Mouse (Mus musculus): ENCODE results near the gene Prss40.
"Not testable (repeated sequence)": the region's sequence is repeated elsewhere in the genome, so short reads cannot be mapped to it uniquely, and the experiment has no call there.

Prss40 gene

DNA sequence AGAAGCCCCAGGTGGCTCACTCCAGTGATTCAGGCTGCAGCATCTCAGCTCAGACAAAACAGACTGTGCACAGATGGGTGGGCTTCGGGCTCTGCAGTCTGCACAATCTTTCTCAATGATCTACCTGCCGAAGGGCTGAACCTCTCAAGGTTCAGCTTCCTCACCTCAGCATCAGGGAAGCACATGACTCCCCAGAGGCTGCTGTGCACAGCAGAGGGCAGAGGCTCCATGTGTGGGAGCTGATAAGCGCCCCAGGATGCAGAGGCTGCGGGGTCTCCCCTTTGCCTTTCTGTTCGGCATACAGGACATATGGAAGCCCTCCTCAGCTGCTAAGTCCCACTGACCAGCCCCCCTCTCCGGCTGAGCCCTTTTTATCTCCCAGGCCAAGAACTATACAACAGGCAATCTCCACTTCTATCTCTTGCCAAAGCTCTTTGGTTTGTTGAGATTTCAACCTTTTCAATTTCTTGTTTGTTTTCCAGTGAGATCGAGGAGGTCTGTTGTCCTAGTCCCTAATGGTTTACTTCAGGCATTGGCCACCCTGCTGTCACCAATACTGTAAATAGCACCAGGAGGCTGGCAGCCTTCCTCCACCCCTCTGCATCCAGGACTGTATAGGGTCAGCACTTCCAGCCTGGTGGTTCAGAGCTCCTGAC, 25.6 kb downstream of the Prss40 start, which contains the start of gene Cfc1:
TSS of gene Cfc1 (plus strand) at position 606 of the 656 bp plus-strand sequence.
- not testable (repeated sequence) for DNase-seq (ENCODE audit: low spot score in 2 of 2)

DNA sequence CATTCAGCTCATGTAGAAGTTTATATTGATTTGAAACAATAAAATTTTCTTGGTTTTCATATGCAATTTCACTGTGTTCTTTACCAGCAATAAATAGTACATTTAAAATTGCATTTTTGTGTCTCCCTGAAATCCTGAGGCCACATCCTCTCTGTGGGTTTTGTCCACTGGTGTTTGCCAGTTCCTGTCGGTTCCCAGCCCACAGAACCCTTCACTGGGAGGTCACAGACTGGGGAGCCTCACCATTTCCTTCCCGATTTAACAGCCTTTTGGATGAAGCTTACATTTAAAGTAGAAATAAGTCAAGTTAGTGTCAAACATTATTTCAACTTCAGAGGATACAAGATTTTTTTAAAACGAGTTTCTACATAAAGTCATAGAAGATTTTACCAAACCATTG, 26.2 kb downstream of the Prss40 start:
- not testable (repeated sequence) for DNase-seq (ENCODE audit: low spot score in 2 of 2)

DNA sequence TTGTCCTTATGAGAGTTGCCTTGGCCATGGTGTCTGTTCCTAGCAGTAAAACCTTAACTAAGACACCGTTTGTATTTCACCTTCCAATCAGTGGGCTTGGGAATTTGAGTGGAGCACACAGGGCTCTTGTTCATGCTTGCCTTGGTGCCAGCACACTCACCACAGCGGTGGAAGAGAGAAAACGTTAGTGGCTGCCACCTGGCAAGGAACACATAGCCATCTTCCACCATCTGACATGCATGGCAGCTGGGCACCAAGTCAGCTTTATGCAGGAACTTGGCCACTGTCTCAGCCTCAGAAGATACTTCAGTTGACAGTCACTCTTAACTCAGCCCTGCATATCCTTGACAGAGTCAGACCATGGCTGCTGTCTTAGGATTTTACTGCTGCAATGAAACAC, 37.1 kb downstream of the Prss40 start:
- DNase-seq (ENCODE audit: low spot score in 2 of 2) = no peak

DNA sequence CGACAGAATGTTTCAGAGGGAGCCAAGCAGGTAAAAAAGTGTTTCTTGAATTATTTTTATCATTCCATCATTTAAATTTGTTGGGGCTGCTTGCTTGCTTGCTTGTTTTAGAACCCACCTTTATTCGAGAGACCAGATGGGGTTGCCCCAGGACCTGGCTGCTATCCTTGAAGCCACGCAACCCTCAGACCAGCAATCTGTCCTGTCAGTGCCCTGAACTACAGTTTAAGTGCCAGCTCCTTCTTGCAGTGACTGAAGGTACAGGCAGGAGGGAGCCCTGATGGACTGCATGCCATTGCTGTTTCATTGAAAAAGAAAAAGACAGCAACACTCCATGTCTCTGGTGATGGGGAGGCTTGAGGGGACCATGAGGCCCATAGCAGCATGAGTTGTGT, 37.9 kb downstream of the Prss40 start:
- no peak for DNase-seq (ENCODE audit: low spot score in 2 of 2)

DNA sequence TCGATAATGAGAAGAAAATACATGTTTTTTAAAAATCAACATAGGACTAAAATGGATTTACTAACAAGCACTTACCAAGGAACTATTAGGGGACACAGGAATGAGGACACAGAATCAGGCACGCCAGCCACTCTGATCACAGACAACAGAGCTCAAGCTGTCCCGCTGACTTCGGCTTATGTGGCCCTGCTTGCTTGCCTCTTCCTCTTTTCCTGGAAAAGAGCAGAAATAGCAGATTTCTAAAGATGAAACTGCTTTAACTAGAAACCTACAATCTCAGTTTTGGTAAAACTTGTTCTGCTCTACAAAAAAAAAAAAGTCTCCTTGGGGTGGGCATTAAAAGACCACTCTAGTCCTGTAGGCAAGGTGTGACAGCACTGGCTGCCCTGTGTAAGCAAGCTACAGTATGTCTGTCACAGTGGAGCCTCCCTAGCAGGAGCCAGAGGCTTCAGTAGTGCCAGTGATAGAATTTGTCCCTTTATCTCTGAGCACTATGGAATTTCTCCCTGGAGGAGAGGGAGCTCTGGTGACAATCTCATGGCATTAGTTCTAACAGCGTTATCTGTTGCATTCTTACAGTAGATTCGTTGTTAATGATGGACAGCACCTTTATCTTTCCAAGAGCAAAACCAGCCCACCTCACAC, 38.4 kb downstream of the Prss40 start:
- DNase-seq (ENCODE audit: low spot score in 2 of 2) = no peak

DNA sequence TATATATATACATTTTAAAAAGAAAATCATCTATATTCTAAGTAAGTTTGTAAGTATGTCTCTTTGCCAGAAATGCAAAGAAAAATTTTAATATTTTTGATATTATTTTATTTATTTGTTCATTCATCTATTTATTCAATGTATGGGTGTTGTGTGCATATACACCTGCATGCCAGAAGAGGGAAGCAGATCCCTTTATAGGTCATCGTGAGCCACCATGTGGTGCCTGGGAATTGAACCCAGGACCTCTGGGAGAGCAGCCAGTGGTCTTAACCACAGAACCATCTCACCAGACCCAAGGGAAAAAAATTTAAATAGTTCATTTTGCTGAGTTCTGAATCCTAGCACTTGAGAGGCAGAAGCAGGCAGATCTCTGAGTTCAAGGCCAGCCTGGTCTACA, 42.5 kb downstream of the Prss40 start:
- no peak for DNase-seq (ENCODE audit: low spot score in 2 of 2)

DNA sequence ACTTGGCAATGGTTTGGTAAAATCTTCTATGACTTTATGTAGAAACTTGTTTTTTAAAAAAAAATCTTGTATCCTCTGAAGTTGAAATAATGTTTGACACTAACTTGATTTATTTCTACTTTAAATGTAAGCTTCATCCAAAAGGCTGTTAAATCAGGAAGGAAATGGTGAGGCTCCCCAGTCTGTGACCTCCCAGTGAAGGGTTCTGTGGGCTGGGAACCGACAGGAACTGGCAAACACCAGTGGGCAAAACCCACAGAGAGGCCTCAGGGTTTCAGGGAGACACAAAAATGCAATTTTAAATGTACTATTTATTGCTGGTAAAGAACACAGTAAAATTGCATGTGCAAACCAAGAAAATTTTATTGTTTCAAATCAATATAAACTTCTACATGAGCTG, 42.9 kb downstream of the Prss40 start:
- DNase-seq (ENCODE audit: low spot score in 2 of 2) = not testable (repeated sequence)

DNA sequence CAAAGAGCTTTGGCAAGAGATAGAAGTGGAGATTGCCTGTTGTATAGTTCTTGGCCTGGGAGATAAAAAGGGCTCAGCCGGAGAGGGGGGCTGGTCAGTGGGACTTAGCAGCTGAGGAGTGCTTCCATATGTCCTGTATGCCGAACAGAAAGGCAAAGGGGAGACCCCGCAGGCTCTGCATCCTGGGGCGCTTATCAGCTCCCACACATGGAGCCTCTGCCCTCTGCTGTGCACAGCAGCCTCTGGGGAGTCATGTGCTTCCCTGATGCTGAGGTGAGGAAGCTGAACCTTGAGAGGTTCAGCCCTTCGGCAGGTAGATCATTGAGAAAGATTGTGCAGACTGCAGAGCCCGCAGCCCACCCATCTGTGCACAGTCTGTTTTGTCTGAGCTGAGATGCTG, 43.4 kb downstream of the Prss40 start:
- DNase-seq (ENCODE audit: low spot score in 2 of 2) = not testable (repeated sequence)

DNA sequence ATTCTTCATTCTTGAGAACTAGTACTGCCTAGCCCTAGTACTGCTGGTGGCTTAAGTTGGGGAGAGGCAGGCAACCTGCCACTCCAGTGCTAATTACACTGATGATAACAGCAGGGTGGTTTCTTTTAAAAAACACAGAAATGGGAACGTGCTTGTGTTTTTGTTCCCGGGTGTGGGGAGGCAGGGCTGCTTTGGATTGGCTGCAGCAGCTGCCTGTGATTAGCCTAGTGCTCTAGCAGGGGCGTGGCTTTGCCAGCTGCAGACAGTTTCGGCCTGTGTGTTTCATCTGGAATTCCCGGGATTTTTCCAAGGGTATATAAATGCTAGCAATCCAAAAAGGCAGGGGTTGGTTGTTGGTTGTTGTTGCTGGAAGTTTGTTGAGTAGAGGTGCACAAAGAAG, 44.1 kb downstream of the Prss40 start:
- no peak for DNase-seq (ENCODE audit: low spot score in 2 of 2)

DNA sequence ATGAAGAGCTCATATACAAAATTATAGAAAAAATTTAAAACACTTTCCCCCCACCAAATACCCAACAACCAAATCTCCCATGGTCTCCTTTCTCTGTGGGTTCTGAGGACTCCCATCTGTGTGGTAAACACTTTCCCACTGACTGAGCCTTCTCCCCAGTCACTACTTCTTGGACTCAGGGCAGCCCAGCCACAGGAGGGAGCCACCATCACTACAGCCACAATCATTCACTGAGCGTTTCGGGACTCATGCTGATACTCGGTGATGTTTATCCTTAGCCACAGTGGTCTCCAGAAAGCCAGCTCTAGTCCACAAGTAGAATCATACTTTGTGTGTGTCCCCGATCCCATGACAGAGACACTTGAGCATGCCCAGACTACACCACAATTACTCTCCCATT, 47.7 kb downstream of the Prss40 start:
- DNase-seq (ENCODE audit: low spot score in 2 of 2) = no peak

DNA sequence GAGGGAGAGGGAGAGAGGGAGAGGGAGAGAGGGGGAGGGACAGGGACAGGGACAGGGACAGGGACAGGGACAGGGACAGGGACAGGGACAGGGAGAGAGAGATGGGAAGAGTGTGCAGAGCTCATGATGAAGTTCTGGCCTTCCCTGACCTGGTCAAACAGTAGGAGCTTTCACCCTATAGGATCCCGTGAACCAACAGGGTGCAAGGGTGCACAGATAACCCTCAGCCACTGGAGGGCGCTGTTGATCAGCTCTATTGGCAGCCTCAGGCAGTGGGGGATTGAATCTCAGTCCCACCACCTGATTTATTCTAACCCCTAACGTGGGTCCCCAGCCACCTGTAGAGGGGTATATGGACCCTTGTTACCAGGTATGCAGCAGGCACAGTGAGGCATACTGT, 49.7 kb downstream of the Prss40 start:
- peak in 1 of 2 experiments; percentile 37 for DNase-seq (ENCODE audit: low spot score in 2 of 2)

DNA sequence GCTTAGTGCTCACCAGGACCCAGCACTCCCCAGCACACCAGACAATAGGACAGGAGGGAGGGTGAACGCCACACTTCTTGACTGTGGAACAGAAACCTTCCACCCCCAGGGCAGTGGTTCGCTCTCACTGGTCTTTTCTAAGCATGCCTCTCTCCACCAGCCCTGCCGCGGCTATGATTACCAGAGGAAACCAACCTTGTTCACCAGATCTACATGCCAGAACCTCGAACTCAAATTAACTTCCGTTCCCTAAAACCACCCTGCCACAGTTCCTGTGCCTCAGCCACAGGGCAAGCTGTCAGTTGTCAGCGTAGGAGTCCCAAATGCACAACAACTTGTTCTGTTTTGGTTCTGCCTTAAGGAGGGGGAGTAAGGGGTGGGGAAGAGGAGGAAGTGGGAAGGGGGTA, 50.2 kb downstream of the Prss40 start:
- DNase-seq (ENCODE audit: low spot score in 2 of 2) = no peak

DNA sequence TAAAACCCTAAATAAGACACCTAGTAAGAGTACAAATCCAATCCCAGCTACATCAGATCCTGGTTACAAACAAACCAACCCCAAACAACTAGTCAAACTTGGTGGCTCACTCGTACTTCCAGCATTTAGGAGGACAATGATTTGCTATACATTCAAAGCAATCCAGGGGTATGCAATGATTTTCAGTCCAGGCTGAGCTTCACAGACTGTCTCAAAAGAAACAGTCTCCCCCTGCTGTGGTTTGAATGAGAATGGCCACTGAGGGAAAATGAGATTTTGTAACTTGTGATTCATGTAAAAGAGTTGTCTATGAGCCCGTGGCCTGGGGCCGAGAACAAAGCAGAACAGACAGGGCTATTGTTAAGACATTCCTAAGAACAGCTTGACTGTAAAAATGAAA, 52.8 kb downstream of the Prss40 start:
- DNase-seq (ENCODE audit: low spot score in 2 of 2) = no peak

DNA sequence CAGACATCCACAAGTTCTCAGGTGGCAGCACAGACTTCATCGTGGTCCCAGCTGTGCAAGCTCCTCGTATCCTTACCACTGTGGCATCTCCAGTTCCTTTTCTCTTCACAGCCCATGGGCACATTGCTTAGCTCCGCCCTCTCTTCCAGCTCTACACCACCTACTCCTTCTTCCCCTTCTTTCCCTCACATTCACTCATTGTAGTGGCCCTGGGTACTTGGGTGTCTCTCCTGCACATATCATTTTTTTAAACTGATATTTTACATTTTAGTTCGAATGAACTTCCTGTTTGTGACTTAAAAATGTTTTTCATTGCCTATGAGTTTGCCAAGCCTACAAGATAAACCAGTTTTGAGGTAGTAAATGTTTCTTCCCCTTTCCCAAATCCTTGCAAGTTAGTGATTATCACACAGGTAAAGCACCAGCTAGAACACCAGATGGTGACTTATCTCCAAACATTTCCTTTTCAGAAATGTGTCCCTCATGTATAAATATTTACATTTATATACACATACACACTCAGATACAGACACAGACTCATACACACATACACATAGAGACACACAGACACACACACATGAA, 54.7 kb downstream of the Prss40 start:
- no peak for DNase-seq (ENCODE audit: low spot score in 2 of 2)

DNA sequence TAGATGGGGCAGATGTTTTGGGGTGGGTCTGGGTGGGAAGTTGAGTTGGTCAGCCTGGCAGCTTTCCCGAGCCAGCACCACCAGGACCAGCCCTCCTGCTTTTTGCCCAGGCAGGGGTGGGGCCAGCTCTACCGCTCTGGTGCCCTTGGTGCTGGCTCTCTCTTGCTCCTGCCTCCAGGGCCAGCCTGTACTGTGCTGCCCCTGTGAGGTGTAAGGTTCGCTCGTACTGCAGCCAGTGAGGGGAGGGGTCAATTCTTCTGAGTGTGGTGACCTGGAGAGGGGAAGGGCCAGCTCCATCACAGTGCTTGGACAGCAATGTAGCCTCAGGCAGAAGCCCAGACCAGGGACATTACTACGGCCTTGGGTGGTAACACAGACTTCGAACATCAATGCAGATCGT, 55.4 kb downstream of the Prss40 start:
- no peak for DNase-seq (ENCODE audit: low spot score in 2 of 2)

DNA sequence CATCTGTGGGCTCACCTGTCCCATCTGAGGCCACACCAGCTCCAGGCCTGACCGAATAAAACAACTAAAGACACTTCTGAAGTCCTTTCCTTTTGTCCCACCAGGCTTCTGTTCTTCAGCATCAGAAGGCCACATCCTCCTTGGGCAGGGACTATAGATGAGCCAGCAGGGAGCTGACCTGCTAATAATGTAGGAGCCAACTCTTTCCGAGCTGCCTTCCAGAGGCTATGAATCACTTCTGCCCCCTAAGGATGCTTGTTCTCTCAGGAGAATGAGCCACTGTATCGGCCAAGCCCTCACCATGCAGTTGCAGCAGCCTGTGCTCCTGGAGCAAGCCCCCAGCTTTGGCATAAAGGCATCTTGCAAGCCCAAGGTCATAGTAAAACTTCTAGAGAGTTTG, 57.8 kb downstream of the Prss40 start:
- no peak for DNase-seq (ENCODE audit: low spot score in 2 of 2)
